Mouse (Mus musculus) liver, embryonic 14.5 days (tissue): ENCODE measurements around the gene Fermt3. TPM values are rescaled to one million over a fixed set of nuclear protein-coding genes. Genes with fewer than 3 reads are reported as not detected.

ENCODE experiments used
- ATAC-seq: fragments of 200-750 bp; cut with Nextera tagmentation; 2 replicates; pipeline ENCODE4 v1.8.0; 2017; ENCODE audit warnings: moderate number of reproducible peaks, mild to moderate bottlenecking, moderate library complexity; ENCODE audit not compliant: insufficient read depth
- DNase-seq, 3 experiments: peaks; one replicate each; pipeline ENCODE4 v3.0.0-alpha.2; 2012 to 2013; ENCODE audit warnings: low read depth in 3 of 3, low spot score in 3 of 3
- H3K27ac ChIP-seq: fragments of 300-500 bp; sonication (generic); 2 replicates; pipeline ENCODE4 v1.5.1; 2014; ENCODE audit warnings: moderate library complexity, mild to moderate bottlenecking, control low read depth, inconsistent platforms
- H3K27me3 ChIP-seq: fragments of 300-500 bp; sonication (generic); 2 replicates; pipeline ENCODE4 v1.6.1; 2014; ENCODE audit warnings: mild to moderate bottlenecking, low read length, moderate library complexity; ENCODE audit not compliant: control insufficient read depth, insufficient read depth
- H3K36me3 ChIP-seq: fragments of 300-500 bp; sonication (generic); replicated peaks from 2 replicates; pipeline ENCODE4 v1.6.1; 2014; ENCODE audit warnings: low read depth; ENCODE audit not compliant: control insufficient read depth, insufficient read depth
- H3K4me1 ChIP-seq, 2 experiments: fragments of 200-500 bp in 1 of 2; fragments of 300-500 bp in 1 of 2; sonication (generic) in 1 of 2; replicated peaks; 2 replicates each; pipeline ENCODE4 v1.6.1; 2012 to 2014; ENCODE audit warnings: antibody characterized with exemption in 1 of 2, inconsistent platforms in 1 of 2, low read length in 1 of 2; ENCODE audit not compliant: control insufficient read depth in 2 of 2, insufficient read depth in 2 of 2
- H3K4me2 ChIP-seq: fragments of 300-500 bp; sonication (generic); 2 replicates; pipeline ENCODE4 v1.6.1; 2014; ENCODE audit warnings: low read depth, mild to moderate bottlenecking, control low read depth, moderate library complexity
- H3K4me3 ChIP-seq, 2 experiments: fragments of 200-500 bp in 1 of 2; fragments of 300-500 bp in 1 of 2; sonication (generic) in 1 of 2; 2 replicates each; pipeline ENCODE4 v1.5.1; 2012 to 2014; ENCODE audit warnings: low read depth in 2 of 2, low read length in 2 of 2, mild to moderate bottlenecking in 2 of 2, control low read depth in 1 of 2, inconsistent platforms in 1 of 2, moderate library complexity in 1 of 2; ENCODE audit not compliant: insufficient read depth in 1 of 2
- H3K9ac ChIP-seq: fragments of 300-500 bp; sonication (generic); replicated peaks from 2 replicates; pipeline ENCODE4 v1.6.1; 2014; ENCODE audit warnings: mild to moderate bottlenecking, control low read depth, moderate library complexity
- H3K9me3 ChIP-seq: fragments of 300-500 bp; sonication (generic); 2 replicates; pipeline ENCODE4 v1.6.1; 2016; ENCODE audit warnings: low read length, mixed read lengths; ENCODE audit not compliant: control insufficient read depth
- CTCF ChIP-seq: IDR thresholded peaks from 2 replicates; pipeline ENCODE4 v1.5.1; 2016; ENCODE audit warnings: antibody characterized with exemption, low read depth, control low read depth
- EP300 ChIP-seq: IDR thresholded peaks from 2 replicates; pipeline ENCODE4 v1.6.1; 2016; ENCODE audit warnings: antibody characterized with exemption, low read depth
- WGBS: fragments of 180-500 bp; shearing (Covaris S2); extraction: QIAGEN DNeasy Blood & Tissue Kit; methylation state at CpG from one replicate; pipeline ENCODE4 v1.1.7; 2014; ENCODE audit not compliant: insufficient replicate concordance; 5-methylcytosine and 5-hydroxymethylcytosine counted together
- polyA plus RNA-seq, 2 experiments: library from polyadenylated mRNA; depleted of rRNA in 1 of 2; stranded (reverse) in 1 of 2; unstranded in 1 of 2; fragments of >200 nt; fragmentation: Nextera tagmentation in 1 of 2; extraction: Ambion mirVana in 1 of 2; gene quantifications; 2 replicates each; pipeline versions ENCODE4 v1.2.1 to v1.2.3; 2012 to 2014

Gene Fermt3
- polyA plus RNA-seq, 2 experiments = 58.1 to 72.2 TPM

GRCm38 (mm10) chr19:6977759-6978638, 41.3 kb downstream of the Fermt3 start:
- DNase-seq = no peak
- Histone ChIP-seq H3K4me1 (peaks cover 12 to 25% of the 10 kb centered on the region in 2 experiments), H3K9me3 (no peaks in the 10 kb centered on the region), H3K9ac (no peak overlapping the region; the same call in 1 of the 2 replicates), H3K36me3 (peaks cover 6% of the 10 kb centered on the region), H3K4me3 (peak overlapping the region; percentile 5 to 83; a peak in 3 of 4 replicates), H3K27me3 (no peaks in the 10 kb centered on the region), H3K27ac (peak overlapping the region; percentile 63), H3K4me2 (peak overlapping the region; percentile 90)
- TF ChIP-seq EP300 (no peak), CTCF (no peak)
- no peak for ATAC-seq
- WGBS = 71% methylated on average over 13 of the region's 13 CpGs

GRCm38 (mm10) chr19:6975537-6976521, 43.4 kb downstream of the Fermt3 start, which contains the start of gene Plcb3:
Plcb3 (minus strand) TSS chr19:6976470.
- peak; percentile 43 for TF ChIP-seq CTCF
- TF ChIP-seq EP300 = 0 out of 2 replicates have a peak, but pooled peaks have one; percentile 7
- no peak for ATAC-seq
- Histone ChIP-seq H3K9me3 (no peaks in the 10 kb centered on the region), H3K4me1 (peaks cover 14 to 25% of the 10 kb centered on the region in 2 experiments), H3K4me2 (peak within 1 kb of the TSS; percentile 96), H3K27me3 (no peaks in the 10 kb centered on the region), H3K4me3 (peak within 1 kb of the TSS; percentile 71 to 77), H3K27ac (peak within 1 kb of the TSS; percentile 72), H3K9ac (peak within 1 kb of the TSS; percentile 81), H3K36me3 (peaks cover 6% of the 10 kb centered on the region)
- DNase-seq = no peak
- WGBS = under 1% methylated on average over 16 of the region's 16 CpGs

GRCm38 (mm10) chr19:6974211-6975205, 44.8 kb downstream of the Fermt3 start, which contains the start of gene Ppp1r14b:
Ppp1r14b (plus strand) TSS chr19:6974968.
- DNase-seq (peak; percentile 75 to 85 (median 75)), ATAC-seq (peak; percentile 65)
- Histone ChIP-seq H3K27ac (peak within 1 kb of the TSS; percentile 72), H3K9ac (peak within 1 kb of the TSS; percentile 81), H3K27me3 (no peaks in the 10 kb centered on the region), H3K4me1 (peaks cover 26 to 35% of the 10 kb centered on the region in 2 experiments), H3K4me3 (peak within 1 kb of the TSS; percentile 71 to 94), H3K36me3 (peaks cover 6% of the 10 kb centered on the region), H3K9me3 (no peaks in the 10 kb centered on the region), H3K4me2 (peak within 1 kb of the TSS; percentile 96)
- WGBS = under 1% methylated on average over 68 of the region's 84 CpGs
- TF ChIP-seq CTCF (peak; percentile 25; the same call in 1 of the 2 replicates), EP300 (no peak)

GRCm38 (mm10) chr19:6973581-6974190, 45.6 kb downstream of the Fermt3 start:
- peak overlapping the region; percentile 96 for H3K4me2 ChIP-seq
- H3K4me3 ChIP-seq = peak overlapping the region; percentile 71 to 94
- TF ChIP-seq EP300 (no peak), CTCF (no peak)
- H3K27ac ChIP-seq = peak overlapping the region; percentile 38; the same call in 1 of the 2 replicates
- peaks cover 28 to 34% of the 10 kb centered on the region in 2 experiments for H3K4me1 ChIP-seq
- H3K36me3 ChIP-seq = peaks cover 6% of the 10 kb centered on the region
- H3K9me3 ChIP-seq = no peaks in the 10 kb centered on the region
- H3K9ac ChIP-seq = peak overlapping the region; percentile 49
- DNase-seq (no peak), ATAC-seq (no peak)
- 31% methylated on average over 12 of the region's 12 CpGs for WGBS
- H3K27me3 ChIP-seq = peaks cover 3% of the 10 kb centered on the region; the same call in 1 of the 2 replicates
